8 mouse cellular contexts compared by ENCODE assay signal in the genomic region with DNA sequence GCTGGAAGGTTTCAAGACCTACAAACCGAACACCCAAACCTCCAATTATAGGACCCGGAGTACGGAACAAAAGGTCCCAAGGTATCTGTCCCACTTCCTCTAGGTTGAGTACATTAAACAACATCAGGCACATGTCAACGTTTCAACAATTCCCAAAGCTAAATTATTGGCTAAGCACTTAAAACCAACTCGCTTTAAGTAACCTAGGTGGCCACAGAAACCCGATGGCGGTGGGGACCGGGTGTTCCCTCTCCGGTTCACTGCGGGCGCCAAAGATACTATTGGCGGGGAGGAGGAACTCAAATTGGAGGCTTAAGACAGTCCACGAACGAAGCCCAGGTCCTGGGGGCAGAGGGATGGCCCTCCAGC. TPM values are rescaled to one million over a fixed set of nuclear protein-coding genes. Genes with fewer than 3 reads are reported as not detected.
DNase-seq lines count a peak whose midpoint lies in the region; ATAC-seq and TF ChIP-seq lines count a peak whose summit lies in the region.

No protein-coding gene starts in this region.

- H3K4me3 ChIP-seq in liver, adult 2 months (ENCODE audit: insufficient read depth, low read depth, low read length): peak overlapping the region; percentile 77
- H3K4me3 ChIP-seq in embryonic facial prominence, embryonic 14.5 days (ENCODE audit: low read depth, low read length): peak overlapping the region; percentile 74
- peak overlapping the region; percentile 76 for H3K4me3 ChIP-seq in intestine, embryonic 14.5 days (ENCODE audit: low read depth, low read length)
- peak overlapping the region; percentile 62 for H3K4me3 ChIP-seq in midbrain, postnatal 0 days (ENCODE audit: low read depth, low read length)

- H3K4me1 ChIP-seq in liver, adult 2 months (ENCODE audit: control insufficient read depth, insufficient read depth, low read length): no peaks in the 10 kb centered on the region
- H3K4me1 ChIP-seq in embryonic facial prominence, embryonic 14.5 days (ENCODE audit: control insufficient read depth, insufficient read depth, low read length): peaks cover 15% of the 10 kb centered on the region
- peaks cover 16% of the 10 kb centered on the region; the same call in 1 of the 2 replicates for H3K4me1 ChIP-seq in intestine, embryonic 14.5 days (replicated peaks; ENCODE audit: control insufficient read depth, insufficient read depth, low read length)
- peaks cover 6% of the 10 kb centered on the region; the same call in 1 of the 2 replicates for H3K4me1 ChIP-seq in midbrain, postnatal 0 days (ENCODE audit: insufficient read depth, low read length)

- H3K9ac ChIP-seq in liver, adult 2 months (ENCODE audit: low read depth, low read length): peak overlapping the region; percentile 47
- H3K9ac ChIP-seq in embryonic facial prominence, embryonic 14.5 days (ENCODE audit: low read depth, low read length): peak overlapping the region; percentile 94
- peak overlapping the region; percentile 93 for H3K9ac ChIP-seq in intestine, embryonic 14.5 days (ENCODE audit: low read length)
- H3K9ac ChIP-seq in midbrain, postnatal 0 days (replicated peaks; ENCODE audit: low read length, poor library complexity, severe bottlenecking): peak overlapping the region; percentile 90

- H3K36me3 ChIP-seq in liver, adult 2 months (ENCODE audit: control insufficient read depth, insufficient read depth, low read length): no peaks in the 10 kb centered on the region
- no peaks in the 10 kb centered on the region for H3K36me3 ChIP-seq in embryonic facial prominence, embryonic 14.5 days (ENCODE audit: control insufficient read depth, insufficient read depth, low read length)
- no peaks in the 10 kb centered on the region for H3K36me3 ChIP-seq in intestine, embryonic 14.5 days (ENCODE audit: control insufficient read depth, insufficient read depth, low read length)
- no peaks in the 10 kb centered on the region for H3K36me3 ChIP-seq in midbrain, postnatal 0 days (ENCODE audit: insufficient read depth, low read length)

- no peak overlapping the region; the same call in 1 of the 2 replicates for H3K27ac ChIP-seq in liver, adult 2 months (replicated peaks; ENCODE audit: insufficient read depth, low read depth, low read length)
- peak overlapping the region; percentile 95 for H3K27ac ChIP-seq in embryonic facial prominence, embryonic 14.5 days (replicated peaks; ENCODE audit: low read depth, low read length)
- peak overlapping the region; percentile 93 for H3K27ac ChIP-seq in intestine, embryonic 14.5 days (ENCODE audit: low read depth)
- H3K27ac ChIP-seq in midbrain, postnatal 0 days (ENCODE audit: low read depth, low read length): peak overlapping the region; percentile 75

- H3K27me3 ChIP-seq in liver, adult 2 months (ENCODE audit: control insufficient read depth, insufficient read depth, low read length): peaks cover 8% of the 10 kb centered on the region
- H3K27me3 ChIP-seq in embryonic facial prominence, embryonic 14.5 days (replicated peaks; ENCODE audit: control insufficient read depth, insufficient read depth, low read length): no peaks in the 10 kb centered on the region
- no peaks in the 10 kb centered on the region for H3K27me3 ChIP-seq in intestine, embryonic 14.5 days (replicated peaks; ENCODE audit: control insufficient read depth, insufficient read depth, low read length)
- H3K27me3 ChIP-seq in midbrain, postnatal 0 days (ENCODE audit: insufficient read depth, low read length): no peaks in the 10 kb centered on the region

- TF ChIP-seq POLR2A in liver, adult 2 months (IDR thresholded peaks at IDR 0.05; ENCODE audit: extremely low read depth, insufficient read depth, low read length): no peak

- peak; percentile 14 for ATAC-seq in embryonic facial prominence, embryonic 14.5 days (ENCODE audit: low read depth)
- ATAC-seq in intestine, embryonic 14.5 days (replicated peaks; ENCODE audit: low FRiP score, low TSS enrichment, low read depth): no peak; the same call in none of the 2 replicates
- ATAC-seq in midbrain, postnatal 0 days (ENCODE audit: low FRiP score): no peak

- no peak for TF ChIP-seq CTCF in liver, adult 2 months (IDR thresholded peaks at IDR 0.05; ENCODE audit: low read depth, low read length)
- no peak for TF ChIP-seq CTCF in midbrain, postnatal 0 days (IDR thresholded peaks at IDR 0.05)

- no peak for DNase-seq in liver, adult 2 months (ENCODE audit: extremely low read depth, low read depth, low spot score)
- DNase-seq in liver: no peak
- peak; percentile 42 for DNase-seq in embryonic facial prominence, embryonic 14.5 days (ENCODE audit: low spot score)
- DNase-seq in intestine, embryonic 14.5 days (ENCODE audit: low spot score): no peak
- DNase-seq in midbrain, postnatal 0 days (ENCODE audit: low spot score): peak; percentile 15
- no peak for DNase-seq in adrenal gland, postnatal 25 days
- DNase-seq in thymus, postnatal 25 days: no peak
- no peak for DNase-seq in layer of hippocampus, postnatal 36 days

- H3K4me2 ChIP-seq in embryonic facial prominence, embryonic 14.5 days (ENCODE audit: low read depth, low read length): peak overlapping the region; percentile 75
- H3K4me2 ChIP-seq in intestine, embryonic 14.5 days (ENCODE audit: low read length): peak overlapping the region; percentile 86
- peak overlapping the region; percentile 76 for H3K4me2 ChIP-seq in midbrain, postnatal 0 days (ENCODE audit: low read depth, low read length, poor library complexity, severe bottlenecking)

- WGBS in liver, adult 2 months: 8% methylated on average over 14 of the region's 14 CpGs
- WGBS in embryonic facial prominence, embryonic 14.5 days: 0% methylated on average over 13 of the region's 14 CpGs
- 0% methylated on average over 14 of the region's 14 CpGs for WGBS in intestine, embryonic 14.5 days
- WGBS in midbrain, postnatal 0 days: under 1% methylated on average over 14 of the region's 14 CpGs

- H3K79me2 ChIP-seq in liver, adult 2 months (ENCODE audit: control insufficient read depth, insufficient read depth, low read length): no peaks in the 10 kb centered on the region

- H3K9me3 ChIP-seq in embryonic facial prominence, embryonic 14.5 days (ENCODE audit: control insufficient read depth, low read length): no peaks in the 10 kb centered on the region
- H3K9me3 ChIP-seq in intestine, embryonic 14.5 days (ENCODE audit: control insufficient read depth, low read length): no peaks in the 10 kb centered on the region
- no peaks in the 10 kb centered on the region for H3K9me3 ChIP-seq in midbrain, postnatal 0 days (ENCODE audit: low read length)

RNA-seq across cellular contexts. Expression of a gene that starts 40.6 kb away (rescaled TPM):
- 2.2 and 2.7 TPM in 2 replicates for total RNA-seq in liver, adult 2 months (2014; rRNA removed)
- polyA plus RNA-seq in liver, adult 2 months (2012; rRNA removed): 0.31 and 0.32 TPM in 2 replicates
- polyA plus RNA-seq in embryonic facial prominence, embryonic 14.5 days (2014; fragmentation: Nextera tagmentation; extraction: Ambion mirVana): 33.8 and 34.0 TPM in 2 replicates
- 25.5 and 25.7 TPM in 2 replicates for polyA plus RNA-seq in intestine, embryonic 14.5 days (2014; fragmentation: Nextera tagmentation; extraction: Ambion mirVana)
- total RNA-seq in midbrain, postnatal 0 days (2014; rRNA removed): 84.4 and 86.4 TPM in 2 replicates
- polyA plus RNA-seq in midbrain, postnatal 0 days (2015; fragmentation: Nextera tagmentation; extraction: Ambion mirVana): 45.1 and 45.6 TPM in 2 replicates
- 8.5 and 9.4 TPM in 2 replicates for total RNA-seq in adrenal gland, postnatal 25 days (2021)
- total RNA-seq in layer of hippocampus, postnatal 36 days (2021): 100 to 1,000 TPM; 254 to 260 TPM

Comparison
In these comparisons a context has a peak if more than half of its experiments do, and no peak if none do; other contexts are left out.
1. DNase-seq: peak in embryonic facial prominence, embryonic 14.5 days (single experiment) and midbrain, postnatal 0 days (single experiment); none in liver, adult 2 months (single experiment), liver (single experiment), intestine, embryonic 14.5 days (single experiment), adrenal gland, postnatal 25 days (single experiment), thymus, postnatal 25 days (single experiment) and layer of hippocampus, postnatal 36 days (0 of 2).
2. Peak in every context shown above with its lines, with median percentiles within 50 percentile points of each other: H3K4me3 ChIP-seq, H3K9ac ChIP-seq and H3K4me2 ChIP-seq.